Mouse (Mus musculus): ENCODE data around the gene Apod.

Apod gene

DNA sequence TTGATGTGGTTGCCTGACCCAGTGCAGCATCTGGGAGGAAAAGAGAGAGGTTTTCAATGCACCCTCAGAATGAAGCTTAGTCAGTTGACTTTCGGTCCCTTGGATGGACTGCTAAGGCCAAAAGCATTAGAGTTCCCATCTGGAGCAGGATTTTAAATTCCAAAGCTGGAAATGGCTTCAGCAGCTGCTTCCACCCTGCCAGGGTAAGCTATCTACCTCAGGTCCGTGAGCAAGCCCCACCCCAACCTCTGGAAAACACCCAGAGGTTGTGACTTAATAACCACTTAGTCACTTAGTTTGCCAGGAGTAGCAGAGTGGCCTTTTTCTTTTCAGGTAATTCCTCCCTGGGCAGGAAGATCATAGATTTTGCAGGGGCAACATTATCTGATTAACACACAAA is 36.5 kb downstream of the Apod start:
- no peak for DNase-seq

DNA sequence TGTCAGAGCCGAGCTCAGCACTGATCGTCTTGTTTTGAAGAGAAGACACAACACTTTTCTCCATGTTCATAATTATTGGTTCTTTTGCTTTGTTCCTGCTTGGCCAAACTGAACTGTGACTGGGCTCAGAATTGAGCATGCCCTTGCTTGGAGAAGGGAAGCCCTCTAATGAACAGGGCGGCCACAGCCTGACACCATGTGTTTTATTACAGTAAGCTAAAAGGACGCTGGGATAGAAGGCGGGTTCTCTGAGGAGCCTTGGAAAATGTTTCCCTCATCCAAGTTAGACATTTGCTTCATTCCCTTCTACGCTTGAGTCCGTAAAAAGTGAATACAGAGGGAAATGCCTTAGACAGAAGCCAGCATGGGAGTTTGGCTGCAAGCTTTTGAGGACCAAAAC is 37.6 kb downstream of the Apod start:
- no peak for DNase-seq

DNA sequence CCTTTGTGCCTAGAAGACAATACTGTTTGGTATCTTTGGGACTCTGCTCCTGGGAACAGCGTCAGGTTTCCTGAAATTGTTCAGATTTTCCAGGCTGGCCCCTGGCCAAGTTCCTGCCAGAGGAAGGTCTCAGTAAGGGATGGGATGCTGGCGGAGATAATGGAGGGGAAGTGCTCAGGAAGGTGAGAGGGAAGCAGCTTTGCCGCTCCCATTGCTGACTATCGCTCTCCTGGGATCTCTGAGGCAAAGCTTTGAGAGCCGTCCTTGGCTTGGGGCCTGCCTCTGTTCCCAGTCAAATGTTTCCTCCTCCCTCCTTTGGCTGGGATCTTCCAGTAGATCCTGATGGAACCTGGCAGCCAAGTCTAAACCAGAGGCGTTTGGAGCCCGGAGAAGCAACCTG is 38.1 kb downstream of the Apod start:
- no peak for DNase-seq

DNA sequence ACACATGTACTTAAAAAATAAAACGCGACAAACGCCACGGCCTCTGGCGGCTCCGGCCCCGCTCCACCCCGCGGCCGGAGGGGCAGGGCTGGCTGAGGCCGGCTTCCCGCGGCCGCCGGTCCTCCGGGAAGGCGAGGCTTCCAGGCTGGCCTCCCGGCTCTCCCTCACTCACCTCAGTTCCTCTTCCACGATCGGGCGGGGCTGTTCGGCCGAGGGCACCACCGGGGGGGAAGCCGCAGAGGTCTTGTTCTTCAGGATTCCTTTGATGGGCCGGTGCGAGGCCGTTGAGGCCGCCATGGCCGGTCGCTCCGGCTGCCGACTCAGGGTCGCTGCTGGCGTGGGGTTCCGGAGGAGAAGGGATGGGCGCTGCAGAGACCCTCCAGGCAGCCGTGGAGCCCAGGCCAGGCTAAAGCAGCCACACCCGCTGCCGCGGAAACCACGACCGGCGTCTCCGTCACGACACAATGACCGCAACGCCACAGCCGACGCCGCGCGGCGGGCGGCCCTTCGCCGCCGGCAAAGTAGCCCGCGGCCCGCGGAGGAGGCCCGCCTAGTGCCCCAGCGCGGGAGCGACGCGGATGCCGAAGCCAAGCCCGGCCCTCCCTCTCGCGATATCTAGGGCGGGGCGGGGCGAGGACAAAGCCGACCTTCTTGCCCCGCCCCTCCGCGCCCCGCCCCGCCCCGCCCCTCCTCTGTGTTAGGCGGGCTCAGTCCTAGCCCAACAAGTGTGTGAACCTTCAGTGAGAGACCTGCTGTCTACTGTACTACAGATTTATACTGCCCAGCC is 39.7 kb downstream of the Apod start, which contains the start of gene Ppp1r2:
TSS of gene Ppp1r2 (minus strand) at position 604 of the 787 bp plus-strand sequence.
- DNase-seq = peak; percentile 93

DNA sequence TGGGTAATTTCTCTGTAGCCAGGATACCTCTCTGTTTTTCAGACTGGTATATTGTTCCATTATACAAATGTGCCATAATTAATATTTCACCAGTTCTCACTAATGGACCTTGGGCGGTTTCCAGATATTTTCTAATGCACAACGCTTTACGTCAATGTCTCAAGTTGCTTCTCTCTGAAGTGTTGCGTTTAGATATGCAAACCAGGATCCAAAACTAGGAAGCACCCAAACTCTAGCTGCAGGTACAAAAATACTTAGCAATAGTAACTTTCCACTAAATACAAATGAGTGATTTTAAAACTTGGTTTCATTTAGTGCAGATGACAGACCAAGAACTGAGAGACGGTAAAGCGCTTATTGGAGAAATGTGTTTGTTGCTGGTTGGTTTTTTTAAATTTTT is 40.5 kb downstream of the Apod start:
- no peak for DNase-seq

DNA sequence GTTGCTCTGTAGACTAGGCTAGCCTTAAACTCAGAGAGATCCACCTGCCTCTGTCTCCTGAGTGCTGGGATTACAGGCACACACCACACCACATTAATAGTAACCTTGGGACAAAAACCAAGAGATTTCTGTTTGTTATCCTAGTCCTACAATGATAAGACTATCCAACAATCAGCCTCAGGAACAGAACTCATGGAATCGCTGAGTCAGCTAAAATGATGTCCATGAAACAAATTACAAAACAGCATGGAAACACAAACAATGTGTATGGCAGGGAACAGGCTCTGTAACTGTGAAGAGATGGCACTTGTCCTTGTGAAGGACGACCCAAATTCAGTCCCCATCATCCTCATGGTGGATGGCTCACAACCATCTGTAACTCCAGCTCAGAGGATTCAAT is 47.9 kb downstream of the Apod start:
- DNase-seq = no peak

DNA sequence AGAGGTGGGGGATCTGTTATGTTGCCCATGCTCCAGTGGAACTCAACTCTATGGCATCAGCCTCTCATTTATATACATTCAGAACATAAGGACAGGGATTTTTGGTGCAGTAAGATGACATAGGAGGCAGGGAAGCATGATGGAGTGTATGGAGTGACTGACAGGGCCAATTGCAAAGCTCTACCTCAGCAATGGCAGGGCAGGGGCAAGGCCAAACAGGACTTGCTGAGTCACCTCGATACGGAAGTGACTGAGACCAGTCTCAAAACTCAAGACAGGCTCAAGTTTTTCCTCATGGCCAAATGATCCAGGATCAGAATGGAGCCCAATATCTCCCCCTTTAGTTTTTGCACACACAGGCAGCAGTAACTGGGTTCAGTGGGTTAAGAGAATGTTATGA is 58.5 kb downstream of the Apod start:
- no peak for DNase-seq

DNA sequence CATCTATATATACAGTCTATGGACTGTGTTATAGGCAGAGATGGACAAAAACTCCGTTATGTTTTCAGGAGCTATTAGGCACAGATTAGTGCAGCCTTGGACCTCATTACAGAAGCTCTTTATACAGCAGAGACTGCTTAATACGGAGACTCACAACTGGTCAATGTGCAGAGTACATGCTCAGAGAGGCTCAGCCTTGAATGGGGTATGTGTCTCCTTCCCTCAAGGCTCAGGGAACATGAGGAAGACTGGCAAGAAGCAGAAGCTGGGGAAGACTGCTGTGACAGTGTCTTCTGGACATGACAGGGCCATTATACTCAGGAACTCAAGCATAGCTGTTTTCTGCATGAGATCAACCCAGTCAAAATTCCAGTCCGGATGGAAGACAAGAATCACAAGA is 58.9 kb downstream of the Apod start:
- no peak for DNase-seq

DNA sequence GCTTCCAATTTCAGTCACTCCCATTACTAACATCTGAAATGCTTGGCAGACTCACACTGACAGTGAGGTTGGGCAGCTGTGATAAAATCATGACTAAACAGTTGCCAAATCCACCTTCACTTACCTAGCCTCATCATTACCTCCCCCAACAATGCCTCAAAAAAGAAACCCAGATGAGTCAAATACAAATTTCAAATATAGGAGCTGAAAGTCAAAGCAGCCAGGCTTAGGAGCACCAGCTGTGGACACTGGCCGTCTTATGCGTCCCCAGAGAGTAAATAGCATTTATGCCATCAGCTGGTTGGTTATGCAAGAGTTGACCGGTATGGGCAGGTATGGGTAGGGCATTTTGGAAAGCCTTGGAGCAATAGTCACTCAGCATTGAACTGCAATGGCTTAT is 65.2 kb downstream of the Apod start:
- no peak for DNase-seq

DNA sequence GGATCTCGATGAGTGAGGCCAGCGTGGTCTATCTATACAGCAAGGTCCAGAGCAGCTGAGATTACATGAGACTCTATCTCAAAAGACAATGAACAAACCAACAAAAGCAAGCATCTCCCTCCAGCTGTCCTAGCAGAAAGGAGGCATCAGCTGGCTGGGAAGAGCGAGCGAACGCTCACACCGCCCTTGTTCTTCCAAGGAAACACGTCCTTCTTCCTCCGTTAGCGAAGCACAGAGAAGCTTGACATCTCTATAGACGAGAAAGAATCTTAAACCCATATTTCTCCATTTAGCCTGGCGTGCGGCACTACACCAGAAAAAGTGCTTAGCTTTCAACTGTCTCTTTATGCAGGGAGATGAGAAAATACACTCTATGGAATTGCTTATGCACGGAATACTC is 65.9 kb downstream of the Apod start:
- DNase-seq = no peak

DNA sequence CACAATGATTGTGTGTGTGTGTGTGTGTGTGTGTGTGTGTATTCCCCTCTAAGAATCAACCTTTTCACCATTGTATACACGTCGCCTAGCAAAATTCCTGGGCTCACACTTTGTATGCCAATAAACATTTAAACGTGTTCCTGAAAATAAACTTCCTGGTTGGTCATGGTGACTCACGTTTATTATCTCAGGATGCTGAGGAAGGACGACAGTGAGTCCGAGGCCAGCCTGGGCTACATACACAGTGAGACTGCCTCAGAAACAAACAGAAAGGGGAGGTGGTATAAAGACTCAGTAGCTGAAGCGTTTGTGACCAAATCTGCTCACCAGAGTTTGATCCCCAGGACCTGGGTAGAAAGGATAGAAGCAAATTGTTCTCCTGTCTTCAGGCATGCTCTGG is 67.2 kb downstream of the Apod start:
- DNase-seq = no peak
